Mouse (Mus musculus): Measurements from ENCODE around the gene F2. TPM values are rescaled to one million over a fixed set of nuclear protein-coding genes. Genes with fewer than 3 reads are reported as not detected.

F2 gene
- polyA plus RNA-seq (2012; rRNA removed): 0.06 and 0.21 TPM in 2 replicates

DNA sequence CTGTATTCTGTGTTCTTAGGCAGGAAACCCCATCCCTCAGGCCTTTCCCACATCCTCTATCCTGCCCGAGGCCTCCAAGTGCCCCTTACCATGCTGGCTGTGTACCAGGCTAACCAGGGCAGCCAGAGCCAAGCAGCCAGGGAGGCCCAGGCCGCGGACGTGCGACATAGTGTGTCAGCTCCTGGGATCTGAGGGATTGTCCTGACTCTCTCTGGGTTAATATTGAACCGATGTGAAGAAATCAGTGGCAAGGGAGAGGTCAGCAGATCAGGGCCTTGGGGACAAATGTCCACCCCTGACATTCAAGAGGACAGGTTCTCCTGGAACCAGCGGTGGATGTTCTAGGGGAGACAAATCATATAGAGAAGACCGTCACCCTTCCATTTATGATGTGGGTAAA is at the start of gene F2:
F2 (minus strand) TSS at position 186 of the 400 bp plus-strand sequence.

DNA sequence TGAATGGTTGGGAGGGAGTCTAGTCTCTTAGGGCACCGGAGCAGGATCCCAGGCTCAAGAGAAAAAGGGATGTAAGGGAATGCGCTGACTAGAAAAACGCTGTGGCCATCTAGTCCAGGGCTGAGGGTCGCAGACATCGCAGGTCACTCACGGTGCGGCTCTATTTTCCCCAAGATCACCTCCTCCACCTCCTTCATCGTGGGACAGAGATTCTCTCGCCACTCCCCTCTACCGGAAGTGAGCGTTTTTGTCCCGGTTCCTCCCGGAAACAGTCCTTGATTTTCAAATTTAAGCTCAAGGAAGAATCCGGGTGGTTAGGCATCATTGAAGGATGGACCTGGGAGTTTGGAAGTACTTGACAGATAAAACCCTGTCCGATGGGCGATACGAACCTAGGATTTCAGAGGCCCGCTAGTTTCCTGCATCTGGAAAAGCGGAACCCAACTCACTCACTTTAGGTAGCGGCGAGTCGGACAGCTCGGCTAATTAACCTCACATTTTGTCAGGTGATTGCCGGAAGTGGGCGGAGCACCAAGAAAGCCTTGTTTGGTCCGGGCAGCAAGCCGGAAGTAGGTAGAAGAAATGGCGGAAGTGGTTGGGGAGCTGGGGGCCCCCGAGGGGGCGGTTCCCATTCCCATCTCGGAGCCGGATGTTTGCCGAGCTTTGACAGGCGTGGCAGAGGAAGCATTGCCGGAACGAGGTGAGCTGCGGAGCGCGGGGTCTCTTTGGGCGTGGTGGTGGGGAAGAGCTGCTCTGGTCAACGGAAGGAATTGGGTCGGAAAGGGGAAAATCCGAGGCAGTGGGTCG is 13.5 kb upstream of the F2 start, which contains the start of the genes Zfp408 and Arhgap1:
Zfp408 (minus strand) TSS at position 239 of the 807 bp plus-strand sequence.
Arhgap1 (plus strand) TSS at position 308 of the 807 bp plus-strand sequence.

Other genes with a start within 250 kb of the F2 start
- 92.7 and 101 TPM in 2 replicates for gene 1110051M20Rik, start 191.7 kb downstream of the F2 start, polyA plus RNA-seq (2012; rRNA removed)
- 3.8 and 4.5 TPM in 2 replicates for gene Lrp4, start 178.9 kb downstream of the F2 start, polyA plus RNA-seq (2012; rRNA removed)
- gene Ckap5, start 109.7 kb downstream of the F2 start, polyA plus RNA-seq (2012; rRNA removed): 85.9 and 94.6 TPM in 2 replicates
- gene Zfp408, start 13.4 kb upstream of the F2 start, polyA plus RNA-seq (2012; rRNA removed): 19.6 and 22.3 TPM in 2 replicates
- gene Arhgap1, start 13.4 kb upstream of the F2 start, polyA plus RNA-seq (2012; rRNA removed): 81.1 and 83.4 TPM in 2 replicates
- 55.9 and 63.9 TPM in 2 replicates for gene Atg13, start 74.2 kb upstream of the F2 start, polyA plus RNA-seq (2012; rRNA removed)
- 4.9 and 6.3 TPM in 2 replicates for gene Harbi1, start 74.4 kb upstream of the F2 start, polyA plus RNA-seq (2012; rRNA removed)
- 27.3 and 32.7 TPM in 2 replicates for gene Ambra1, start 93.7 kb upstream of the F2 start, polyA plus RNA-seq (2012; rRNA removed)